Mouse (Mus musculus) forebrain, embryonic 13.5 days (tissue): Measurements from ENCODE around the gene Prss28. TPM values are rescaled to one million over a fixed set of nuclear protein-coding genes. Genes with fewer than 3 reads are reported as not detected.

Experiments used
- ATAC-seq: fragments of 200-750 bp; cut with Nextera tagmentation; 2 replicates; pipeline ENCODE4 v1.8.0; 2017
- H3K27ac ChIP-seq: fragments of 300-500 bp; sonication (generic); 2 replicates; pipeline ENCODE4 v1.5.1; 2015; ENCODE audit warnings: inconsistent platforms, mild to moderate bottlenecking, moderate library complexity
- H3K27me3 ChIP-seq: fragments of 300-500 bp; sonication (generic); 2 replicates; pipeline ENCODE4 v1.6.1; 2015; ENCODE audit warnings: mild to moderate bottlenecking, inconsistent platforms
- H3K36me3 ChIP-seq: fragments of 300-500 bp; sonication (generic); 2 replicates; pipeline ENCODE4 v1.6.1; 2015; ENCODE audit warnings: mild to moderate bottlenecking, inconsistent platforms; ENCODE audit not compliant: poor library complexity, severe bottlenecking
- H3K4me1 ChIP-seq: fragments of 300-500 bp; sonication (generic); 2 replicates; pipeline ENCODE4 v1.6.1; 2015; ENCODE audit warnings: inconsistent platforms
- H3K4me2 ChIP-seq: fragments of 300-500 bp; sonication (generic); 2 replicates; pipeline ENCODE4 v1.6.1; 2015; ENCODE audit warnings: inconsistent platforms, mild to moderate bottlenecking, moderate library complexity
- H3K4me3 ChIP-seq: fragments of 300-500 bp; sonication (generic); 2 replicates; pipeline ENCODE4 v1.5.1; 2015; ENCODE audit warnings: mild to moderate bottlenecking, inconsistent platforms
- H3K9ac ChIP-seq: fragments of 300-500 bp; sonication (generic); 2 replicates; pipeline ENCODE4 v1.6.1; 2015; ENCODE audit warnings: mild to moderate bottlenecking, inconsistent platforms
- H3K9me3 ChIP-seq: fragments of 300-500 bp; sonication (generic); replicated peaks from 2 replicates; pipeline ENCODE4 v1.6.1; 2016; ENCODE audit warnings: inconsistent platforms
- WGBS: fragments of 180-500 bp; shearing (Covaris S2); methylation state at CpG from one replicate; pipeline ENCODE4 v1.1.7; 2015; 5-methylcytosine and 5-hydroxymethylcytosine counted together
- polyA plus RNA-seq: library from polyadenylated mRNA; unstranded; fragments of >200 nt; fragmentation: Nextera tagmentation; extraction: Ambion mirVana; gene quantifications from 2 replicates; pipeline ENCODE4 v1.2.1, GENCODE M21; 2015

The Prss28 gene
- not detected in 2 replicates for polyA plus RNA-seq

DNA sequence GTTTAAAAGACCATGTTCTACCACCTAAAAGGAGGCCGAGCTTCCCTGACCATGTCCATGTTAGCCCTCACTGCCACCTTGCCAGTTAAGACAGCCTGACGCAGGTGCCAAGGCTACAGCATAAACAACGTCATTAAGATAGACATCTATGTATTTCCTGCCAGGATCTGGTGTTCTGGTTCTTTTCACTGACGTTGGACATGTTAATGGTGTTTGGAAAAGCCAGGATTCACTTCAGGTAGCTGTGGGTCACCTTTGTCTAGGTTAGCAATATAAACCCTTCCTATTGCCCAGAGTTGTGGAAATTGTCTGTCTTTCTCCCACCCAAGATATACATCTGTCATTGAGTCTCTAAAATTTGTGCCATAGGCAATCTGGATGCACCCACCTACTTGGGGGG lies at the start of gene Prss28:
TSS of gene Prss28 (plus strand) at position 301 of the 400 bp plus-strand sequence.
- H3K4me3 ChIP-seq: no peak within 1 kb of the TSS
- WGBS: 83% methylated on average over 4 of the region's 4 CpGs
- H3K9me3 ChIP-seq: no peaks in the 10 kb centered on the region
- no peak within 1 kb of the TSS for H3K27ac ChIP-seq
- H3K4me1 ChIP-seq: no peaks in the 10 kb centered on the region
- no peak within 1 kb of the TSS for H3K4me2 ChIP-seq
- no peaks in the 10 kb centered on the region for H3K36me3 ChIP-seq
- ATAC-seq: no peak
- no peak within 1 kb of the TSS for H3K9ac ChIP-seq
- no peaks in the 10 kb centered on the region for H3K27me3 ChIP-seq

DNA sequence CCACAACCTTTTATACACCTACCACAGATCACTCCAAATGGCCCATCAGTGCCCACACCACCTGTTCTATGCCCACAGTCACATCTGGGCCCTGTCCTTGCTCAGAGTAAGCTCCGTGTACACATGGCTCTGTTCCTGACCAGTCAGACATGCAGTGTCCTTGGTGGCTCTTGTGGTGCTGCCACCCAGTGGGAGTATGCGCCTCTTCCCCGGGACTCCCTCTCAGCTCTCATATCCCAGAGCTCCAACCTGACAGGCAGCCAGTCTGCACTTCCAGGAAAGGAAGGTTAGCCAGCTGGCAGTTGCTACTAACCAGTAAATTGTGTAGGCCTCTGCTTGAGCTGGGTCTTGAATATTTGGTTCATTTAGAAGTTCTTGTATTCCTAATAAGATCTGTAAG lies 44.0 kb upstream of the Prss28 start:
- H3K36me3 ChIP-seq: peaks cover 82% of the 10 kb centered on the region
- H3K27ac ChIP-seq: no peak overlapping the region
- H3K9me3 ChIP-seq: no peaks in the 10 kb centered on the region
- no peaks in the 10 kb centered on the region for H3K27me3 ChIP-seq
- H3K4me2 ChIP-seq: no peak overlapping the region
- ATAC-seq: no peak
- H3K9ac ChIP-seq: no peak overlapping the region
- peaks cover under 1% of the 10 kb centered on the region; the same call in 1 of the 2 replicates for H3K4me1 ChIP-seq
- H3K4me3 ChIP-seq: no peak overlapping the region
- WGBS: 67% methylated on average over 3 of the region's 3 CpGs

DNA sequence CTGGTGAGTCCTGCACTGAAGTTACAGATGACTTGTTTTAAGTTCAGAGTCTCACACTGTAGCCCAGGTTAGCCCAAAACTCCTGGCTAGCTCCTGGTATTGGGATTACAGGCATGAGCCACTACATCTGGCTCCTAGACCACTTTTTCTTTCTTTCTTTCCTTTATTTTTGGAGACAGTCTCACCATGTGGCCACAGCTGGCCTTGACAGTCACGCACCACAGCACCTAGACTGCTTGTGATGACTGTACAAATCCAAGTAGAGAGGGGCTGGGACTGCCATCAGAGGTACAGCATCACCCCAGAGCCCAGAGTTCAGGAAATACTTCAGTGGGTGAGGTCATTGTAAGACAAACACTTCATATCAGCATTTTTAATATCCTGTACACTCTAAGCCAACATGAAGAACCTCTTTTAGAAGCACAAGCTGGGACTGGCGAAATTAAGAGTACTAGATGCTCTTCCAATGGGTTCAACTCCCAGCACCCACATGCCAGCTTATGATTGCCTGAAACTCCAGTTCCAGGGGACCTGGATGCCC lies 37.6 kb upstream of the Prss28 start:
- no peaks in the 10 kb centered on the region for H3K9me3 ChIP-seq
- peak overlapping the region; percentile 94 for H3K4me3 ChIP-seq
- H3K4me2 ChIP-seq: peak overlapping the region; percentile 93
- peaks cover 36% of the 10 kb centered on the region for H3K4me1 ChIP-seq
- H3K9ac ChIP-seq: peak overlapping the region; percentile 100
- no peak overlapping the region for H3K27ac ChIP-seq
- peaks cover 49% of the 10 kb centered on the region for H3K36me3 ChIP-seq
- ATAC-seq: no peak
- WGBS: 79% methylated on average over 2 of the region's 2 CpGs
- no peaks in the 10 kb centered on the region for H3K27me3 ChIP-seq

DNA sequence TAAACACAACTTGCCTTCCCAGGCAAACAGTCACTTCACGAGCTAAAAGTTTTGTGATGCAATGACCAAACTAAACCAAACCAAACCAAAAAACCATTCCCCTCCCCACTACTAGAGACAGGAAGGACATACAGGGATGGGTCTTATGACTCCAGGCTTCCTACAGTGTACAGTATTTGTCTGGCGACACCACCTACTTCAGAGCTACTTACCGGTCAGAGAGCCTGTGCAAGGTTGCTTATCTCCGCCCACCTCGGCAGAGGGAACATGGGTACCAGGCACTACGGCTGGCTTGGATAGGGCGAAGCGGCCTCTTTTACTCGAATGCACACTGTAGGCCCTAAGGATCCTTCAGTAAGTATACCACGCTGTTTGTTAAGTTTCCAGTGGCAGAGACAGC lies 36.1 kb upstream of the Prss28 start:
- ATAC-seq: no peak
- Histone ChIP-seq H3K4me3 (peak overlapping the region; percentile 94), H3K27me3 (no peaks in the 10 kb centered on the region), H3K36me3 (peaks cover 35% of the 10 kb centered on the region), H3K4me1 (peaks cover 36% of the 10 kb centered on the region), H3K9ac (peak overlapping the region; percentile 100), H3K9me3 (no peaks in the 10 kb centered on the region), H3K4me2 (peak overlapping the region; percentile 93), H3K27ac (peak overlapping the region; percentile 97)
- WGBS: 1% methylated on average over 10 of the region's 10 CpGs

DNA sequence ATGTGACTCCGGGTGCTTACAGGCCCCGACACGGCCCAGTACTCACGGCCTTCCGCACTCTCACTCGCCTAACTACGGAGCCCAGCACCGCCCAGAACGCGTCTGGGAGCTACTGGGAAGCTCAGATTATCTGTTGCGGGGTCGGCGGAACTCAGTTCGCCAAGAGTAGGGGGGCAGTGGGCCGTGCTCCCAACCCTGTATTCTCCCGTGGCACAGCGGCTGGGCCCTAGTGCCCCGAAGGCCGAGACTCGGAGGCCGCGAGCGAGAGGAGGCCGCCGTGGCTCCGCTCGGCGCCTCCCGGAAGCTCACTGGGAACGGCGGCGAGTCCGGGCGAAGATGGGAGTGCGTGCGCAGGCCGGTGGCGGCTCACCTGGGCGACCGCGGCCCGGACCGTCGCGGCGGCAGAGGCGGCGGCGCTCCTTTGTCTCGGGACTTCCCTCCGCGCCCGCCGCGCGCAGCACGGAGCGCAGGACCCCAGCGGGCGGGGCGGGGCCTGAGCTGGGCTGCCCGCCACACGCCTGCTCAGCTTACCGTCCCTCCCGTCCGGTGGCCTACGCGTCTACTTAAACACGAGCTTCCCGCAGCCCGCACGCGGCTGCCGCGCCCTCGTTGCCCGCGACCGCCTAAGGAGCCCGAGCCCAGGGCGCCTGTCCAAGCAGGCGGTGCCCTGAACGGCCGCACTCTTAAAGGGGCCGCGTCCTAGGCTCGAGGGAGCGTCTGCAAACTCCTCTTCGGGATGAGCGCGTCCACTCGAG lies 35.3 kb upstream of the Prss28 start:
- no peaks in the 10 kb centered on the region for H3K27me3 ChIP-seq
- peak; percentile 94 for ATAC-seq
- WGBS: under 1% methylated on average over 85 of the region's 92 CpGs
- peak overlapping the region; percentile 97 for H3K27ac ChIP-seq
- peaks cover 27% of the 10 kb centered on the region for H3K36me3 ChIP-seq
- peak overlapping the region; percentile 100 for H3K9ac ChIP-seq
- peak overlapping the region; percentile 94 for H3K4me3 ChIP-seq
- H3K9me3 ChIP-seq: no peaks in the 10 kb centered on the region
- H3K4me1 ChIP-seq: peaks cover 36% of the 10 kb centered on the region
- H3K4me2 ChIP-seq: peak overlapping the region; percentile 93

DNA sequence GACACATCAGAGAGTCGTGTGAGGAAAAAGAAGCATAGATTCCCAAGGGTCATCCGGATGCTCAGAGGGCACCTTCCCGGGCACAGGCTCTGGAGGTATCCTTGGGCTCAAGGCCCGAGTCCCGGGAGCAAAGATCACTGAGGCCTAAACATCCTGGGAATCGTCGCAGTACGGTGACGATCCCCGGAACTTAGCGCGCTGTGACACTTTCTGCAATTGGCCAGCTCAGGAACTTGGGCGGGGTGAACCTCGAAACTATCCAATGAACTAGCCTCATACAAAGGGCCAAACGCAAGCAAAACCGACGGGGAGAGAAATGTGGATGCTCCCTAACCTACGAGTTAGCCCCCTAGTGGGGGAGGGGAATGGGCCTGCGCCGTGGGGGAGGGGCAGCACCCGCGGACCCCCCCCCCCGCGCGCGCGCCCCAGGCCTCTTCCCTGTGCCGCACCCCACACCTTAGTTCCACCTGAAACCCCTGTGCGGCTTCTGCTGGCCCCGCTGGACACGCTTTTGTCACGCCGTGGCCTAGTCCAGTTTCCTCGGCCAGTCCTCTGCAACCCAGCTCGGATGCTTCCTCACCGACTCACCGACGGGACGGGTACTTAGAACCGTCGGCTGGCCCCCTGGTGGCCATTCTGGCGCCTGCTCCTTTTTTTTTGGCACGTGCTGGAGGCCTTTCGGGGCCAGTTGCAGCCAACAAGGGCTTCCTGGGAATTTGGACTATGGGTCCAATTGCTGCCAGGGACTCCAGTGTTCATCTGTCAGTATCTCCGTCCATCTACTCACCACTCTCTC lies 34.5 kb upstream of the Prss28 start:
- peak overlapping the region; percentile 94 for H3K4me3 ChIP-seq
- H3K4me2 ChIP-seq: peak overlapping the region; percentile 93
- H3K9ac ChIP-seq: peak overlapping the region; percentile 100
- WGBS: under 1% methylated on average over 40 of the region's 45 CpGs
- H3K4me1 ChIP-seq: peaks cover 36% of the 10 kb centered on the region
- no peaks in the 10 kb centered on the region for H3K27me3 ChIP-seq
- peak overlapping the region; percentile 97 for H3K27ac ChIP-seq
- H3K9me3 ChIP-seq: no peaks in the 10 kb centered on the region
- H3K36me3 ChIP-seq: peaks cover 19% of the 10 kb centered on the region
- ATAC-seq: peak; percentile 94

DNA sequence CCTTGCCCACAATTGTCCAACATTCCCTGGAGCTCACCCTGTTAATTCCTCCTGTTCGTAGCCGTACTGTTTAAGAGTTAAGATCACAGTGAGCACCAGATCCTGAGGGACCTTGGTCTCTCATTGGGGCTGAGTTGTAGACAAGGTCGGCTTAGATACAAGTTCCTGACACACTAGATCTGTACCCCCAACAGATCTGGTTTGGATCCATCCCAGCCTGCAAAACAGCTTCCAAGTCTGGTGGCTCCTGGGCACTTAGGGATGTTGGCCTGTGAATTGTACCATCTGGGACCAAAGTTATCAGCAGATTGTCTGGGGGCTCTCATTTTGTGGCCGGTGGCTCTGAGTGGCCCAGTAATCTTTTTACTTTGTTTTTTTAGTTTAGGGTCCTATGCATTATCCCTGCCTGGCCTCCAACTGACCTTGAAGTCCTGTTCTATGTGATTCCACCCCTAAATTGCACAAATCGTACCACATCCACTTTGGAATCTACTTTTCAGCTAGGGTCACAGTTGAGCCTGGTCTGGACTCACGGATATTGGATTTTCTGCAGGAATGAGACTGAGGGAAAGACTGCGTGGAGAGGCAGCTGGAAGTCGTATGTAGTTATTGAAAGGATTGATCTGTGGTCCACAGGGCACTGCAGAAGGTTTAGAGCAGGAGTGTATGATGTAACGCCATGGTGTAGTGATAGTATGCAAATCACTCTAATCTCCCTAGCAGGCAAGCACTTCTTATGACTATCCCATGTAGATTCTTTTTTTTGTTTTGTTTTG lies 33.7 kb upstream of the Prss28 start, which contains the start of gene Ube2i:
TSS of gene Ube2i (minus strand) at position 52 of the 776 bp plus-strand sequence.
- no peak for ATAC-seq
- Histone ChIP-seq H3K4me3 (peak within 1 kb of the TSS; percentile 94), H3K36me3 (peaks cover 10% of the 10 kb centered on the region), H3K4me2 (peak within 1 kb of the TSS; percentile 93), H3K27me3 (peaks cover 7% of the 10 kb centered on the region), H3K27ac (peak within 1 kb of the TSS; percentile 97), H3K9me3 (no peaks in the 10 kb centered on the region), H3K9ac (peak within 1 kb of the TSS; percentile 100), H3K4me1 (peaks cover 33% of the 10 kb centered on the region)
- WGBS: 86% methylated on average over 9 of the region's 9 CpGs

DNA sequence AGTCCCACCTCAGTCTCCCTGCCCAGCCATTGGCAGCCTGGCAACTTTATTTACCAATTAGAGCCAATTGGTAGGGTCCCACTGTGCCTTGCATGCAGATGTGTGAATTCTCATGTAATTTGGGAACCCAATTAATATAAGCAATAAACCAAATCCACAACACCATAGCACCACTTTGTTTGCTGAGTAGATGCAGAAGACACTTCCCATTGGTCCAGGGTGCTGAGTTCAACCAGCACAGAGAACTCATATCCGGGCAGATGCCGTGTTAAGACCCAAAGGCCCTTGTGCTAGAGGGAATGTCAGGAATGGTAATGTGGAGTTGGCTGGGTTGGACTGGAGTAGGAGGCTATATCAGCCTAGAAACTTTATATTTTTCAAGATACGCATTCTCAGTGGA lies 32.6 kb upstream of the Prss28 start:
- 0 out of 2 replicates have a peak, but pooled peaks cover 2% of the 10 kb centered on the region for H3K36me3 ChIP-seq
- no peaks in the 10 kb centered on the region for H3K9me3 ChIP-seq
- peaks cover 22% of the 10 kb centered on the region for H3K4me1 ChIP-seq
- peaks cover 7% of the 10 kb centered on the region for H3K27me3 ChIP-seq
- no peak for ATAC-seq
- no peak overlapping the region for H3K4me2 ChIP-seq
- H3K9ac ChIP-seq: no peak overlapping the region
- no peak overlapping the region for H3K4me3 ChIP-seq
- H3K27ac ChIP-seq: no peak overlapping the region
- 95% methylated on average over 3 of the region's 3 CpGs for WGBS

DNA sequence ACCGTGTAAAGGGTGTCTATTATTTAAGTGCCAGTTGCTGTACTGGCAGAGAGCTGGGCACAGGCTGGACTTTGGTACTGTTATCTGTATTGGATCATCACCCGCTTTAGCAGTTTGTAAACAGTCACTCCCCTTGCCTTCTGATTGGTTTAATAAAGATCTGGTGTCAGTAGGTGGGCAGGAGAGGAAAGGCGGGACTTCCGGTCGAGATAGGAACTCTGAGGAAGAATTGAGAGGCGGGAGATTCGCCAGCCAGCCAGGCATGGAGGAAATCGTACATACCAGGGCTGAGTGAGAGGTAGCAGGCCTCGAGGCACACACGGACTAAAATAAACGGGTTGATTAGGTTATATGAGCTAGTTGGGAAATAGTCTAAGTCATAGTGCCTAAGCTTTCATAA lies 26.3 kb upstream of the Prss28 start:
- no peaks in the 10 kb centered on the region for H3K9me3 ChIP-seq
- no peaks in the 10 kb centered on the region for H3K4me1 ChIP-seq
- 48% methylated on average over 11 of the region's 11 CpGs for WGBS
- no peak overlapping the region for H3K4me2 ChIP-seq
- no peak overlapping the region for H3K4me3 ChIP-seq
- H3K27ac ChIP-seq: no peak overlapping the region
- H3K36me3 ChIP-seq: no peaks in the 10 kb centered on the region
- H3K9ac ChIP-seq: no peak overlapping the region
- H3K27me3 ChIP-seq: peaks cover 7% of the 10 kb centered on the region
- ATAC-seq: no peak

DNA sequence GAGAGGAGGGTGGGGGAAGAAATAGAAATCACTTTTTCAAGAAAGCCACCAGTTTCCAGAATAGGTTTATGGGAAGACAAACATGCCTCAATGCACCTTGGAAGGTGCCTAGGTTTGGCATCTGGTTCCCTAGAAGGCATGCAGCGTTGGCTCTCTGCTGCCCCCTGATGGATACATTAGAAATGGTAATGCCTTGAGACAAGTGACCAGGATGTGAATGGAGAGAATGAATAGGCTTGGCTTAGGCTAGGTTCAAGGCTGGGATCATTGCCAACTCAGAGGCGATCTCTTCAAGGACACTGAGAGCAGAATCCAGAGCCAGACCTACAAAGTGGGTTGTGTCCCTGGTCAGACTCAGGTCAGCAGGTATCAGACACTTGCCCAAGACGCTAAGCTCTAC lies 23.4 kb upstream of the Prss28 start:
- ATAC-seq: no peak
- 17% methylated on average over 3 of the region's 3 CpGs for WGBS
- no peaks in the 10 kb centered on the region for H3K36me3 ChIP-seq

DNA sequence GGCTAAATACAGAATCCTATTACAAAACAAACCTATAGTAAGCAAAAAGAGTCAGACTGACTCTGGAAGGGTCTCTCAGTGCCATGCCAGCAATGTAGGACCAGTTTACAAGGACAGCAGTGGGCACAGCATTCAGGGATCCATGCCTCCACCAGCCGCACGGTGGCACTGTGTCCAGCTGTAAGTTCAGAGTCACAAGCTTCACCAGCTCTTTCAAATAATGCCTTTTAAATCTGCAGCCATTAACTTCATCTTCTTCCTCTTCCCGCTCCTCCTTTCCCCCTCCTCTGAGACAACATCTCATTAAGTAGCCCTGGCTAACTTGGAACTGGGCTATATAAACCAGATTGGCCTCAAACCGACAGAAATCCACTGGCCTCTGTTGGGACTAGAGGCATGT lies 19.6 kb upstream of the Prss28 start:
- no peak for ATAC-seq
- Histone ChIP-seq H3K9me3 (no peaks in the 10 kb centered on the region), H3K27ac (no peak overlapping the region), H3K9ac (no peak overlapping the region), H3K4me3 (no peak overlapping the region), H3K27me3 (0 out of 2 replicates have a peak, but pooled peaks cover 3% of the 10 kb centered on the region), H3K36me3 (no peaks in the 10 kb centered on the region), H3K4me1 (no peaks in the 10 kb centered on the region), H3K4me2 (no peak overlapping the region)
- 20% methylated on average over 4 of the region's 4 CpGs for WGBS

More for the DNA sequence above, 23.4 kb upstream of the Prss28 start:
- Histone ChIP-seq H3K27ac (no peak overlapping the region), H3K9me3 (no peaks in the 10 kb centered on the region), H3K4me2 (no peak overlapping the region), H3K27me3 (no peaks in the 10 kb centered on the region; the same call in 1 of the 2 replicates), H3K9ac (no peak overlapping the region), H3K4me3 (no peak overlapping the region), H3K4me1 (no peaks in the 10 kb centered on the region)
